Mouse (Mus musculus) kidney, postnatal 0 days (tissue): ENCODE data around the gene Slc35f5. TPM values are rescaled to one million over a fixed set of nuclear protein-coding genes. Genes with fewer than 3 reads are reported as not detected.
A peak's percentile ranks its signal among the peaks of the same experiment; 100 is the strongest.

Source experiments
- ATAC-seq: fragments of 200-750 bp; cut with Nextera tagmentation; replicated peaks from 2 replicates; pipeline ENCODE4 v1.8.0; 2017; ENCODE audit warnings: low read depth, moderate number of reproducible peaks, moderate TSS enrichment, moderate library complexity; ENCODE audit not compliant: low FRiP score
- DNase-seq: peaks from one replicate; pipeline ENCODE4 v3.0.0-alpha.2; 2016; ENCODE audit warnings: low spot score
- H3K27ac ChIP-seq: fragments of 300-500 bp; sonication (generic); 2 replicates; pipeline ENCODE4 v1.5.1; 2014; ENCODE audit warnings: mild to moderate bottlenecking
- H3K27me3 ChIP-seq: fragments of 300-500 bp; sonication (generic); 2 replicates; pipeline ENCODE4 v1.6.1; 2014; ENCODE audit warnings: low read length, mixed read lengths; ENCODE audit not compliant: insufficient read depth
- H3K36me3 ChIP-seq: fragments of 300-500 bp; sonication (generic); 2 replicates; pipeline ENCODE4 v1.6.1; 2014; ENCODE audit warnings: low read length, mixed read lengths; ENCODE audit not compliant: insufficient read depth
- H3K4me1 ChIP-seq: fragments of 300-500 bp; sonication (generic); replicated peaks from 2 replicates; pipeline ENCODE4 v1.6.1; 2014; ENCODE audit warnings: antibody characterized with exemption, low read length, mixed read lengths; ENCODE audit not compliant: insufficient read depth
- H3K4me2 ChIP-seq: fragments of 300-500 bp; sonication (generic); 2 replicates; pipeline ENCODE4 v1.6.1; 2014; ENCODE audit warnings: mild to moderate bottlenecking, low read length, moderate library complexity, mixed read lengths
- H3K4me3 ChIP-seq: fragments of 300-500 bp; sonication (generic); replicated peaks from 2 replicates; pipeline ENCODE4 v1.5.1; 2014; ENCODE audit warnings: low read depth, low read length
- H3K9ac ChIP-seq: fragments of 300-500 bp; sonication (generic); 2 replicates; pipeline ENCODE4 v1.6.1; 2014; ENCODE audit warnings: low read depth, low read length
- H3K9me3 ChIP-seq: fragments of 300-500 bp; sonication (generic); replicated peaks from 2 replicates; pipeline ENCODE4 v1.6.1; 2016; ENCODE audit warnings: low read length, inconsistent platforms, mixed read lengths
- CTCF ChIP-seq: IDR thresholded peaks from 2 replicates; pipeline ENCODE4 v1.5.1; 2016; ENCODE audit warnings: antibody characterized with exemption, low read depth, mild to moderate bottlenecking, moderate library complexity
- WGBS: fragments of 180-500 bp; shearing (Covaris S2); extraction: QIAGEN DNeasy Blood & Tissue Kit; methylation state at CpG from one replicate; pipeline ENCODE4 v1.1.7; 2014; 5-methylcytosine and 5-hydroxymethylcytosine counted together
- polyA plus RNA-seq: library from polyadenylated mRNA; unstranded; fragments of >200 nt; fragmentation: Nextera tagmentation; extraction: Ambion mirVana; gene quantifications from 2 replicates; pipeline ENCODE4 v1.2.1, GENCODE M21; 2015

The Slc35f5 gene
- polyA plus RNA-seq, 1 experiment from 2014 or later = 73.6 TPM

GRCm38 (mm10) chr1:125561841-125562240 is 1.4 kb downstream of the Slc35f5 start:
- H3K27me3 ChIP-seq = no peaks in the 10 kb centered on the region
- no peak for TF ChIP-seq CTCF

GRCm38 (mm10) chr1:125568126-125568525 is 7.7 kb downstream of the Slc35f5 start:
- Histone ChIP-seq H3K9me3 (no peaks in the 10 kb centered on the region), H3K4me2 (no peak overlapping the region), H3K4me3 (no peak overlapping the region), H3K27ac (no peak overlapping the region), H3K4me1 (no peaks in the 10 kb centered on the region), H3K9ac (no peak overlapping the region), H3K36me3 (peaks cover 49% of the 10 kb centered on the region), H3K27me3 (no peaks in the 10 kb centered on the region)
- TF ChIP-seq CTCF = no peak
- DNase-seq = no peak
- 71% methylated on average over 4 of the region's 4 CpGs for WGBS
- ATAC-seq = no peak

More at GRCm38 (mm10) chr1:125561841-125562240, 1.4 kb downstream of the Slc35f5 start:
- Histone ChIP-seq H3K4me2 (peak overlapping the region; percentile 67), H3K4me3 (peak overlapping the region; percentile 84), H3K27ac (peak overlapping the region; percentile 98; the same call in 1 of the 2 replicates), H3K4me1 (no peaks in the 10 kb centered on the region), H3K9ac (peak overlapping the region; percentile 92; the same call in 1 of the 2 replicates), H3K36me3 (0 out of 2 replicates have a peak, but pooled peaks cover 15% of the 10 kb centered on the region), H3K9me3 (no peaks in the 10 kb centered on the region)
- 73% methylated on average over 4 of the region's 4 CpGs for WGBS
- ATAC-seq (no peak), DNase-seq (no peak)

GRCm38 (mm10) chr1:125574219-125574618 is 13.8 kb downstream of the Slc35f5 start:
- Histone ChIP-seq H3K4me2 (no peak overlapping the region), H3K4me1 (no peaks in the 10 kb centered on the region), H3K4me3 (no peak overlapping the region), H3K36me3 (peaks cover 62% of the 10 kb centered on the region), H3K9ac (no peak overlapping the region), H3K27ac (no peak overlapping the region), H3K9me3 (no peaks in the 10 kb centered on the region), H3K27me3 (no peaks in the 10 kb centered on the region)
- ATAC-seq = no peak
- WGBS = 74% methylated on average over 2 of the region's 2 CpGs
- peak; percentile 67 for TF ChIP-seq CTCF
- peak; percentile 14 for DNase-seq

- Histone ChIP-seq H3K9ac (no peak overlapping the region), H3K36me3 (peaks cover 59% of the 10 kb centered on the region), H3K4me1 (no peaks in the 10 kb centered on the region), H3K27ac (no peak overlapping the region), H3K27me3 (no peaks in the 10 kb centered on the region), H3K4me2 (no peak overlapping the region), H3K9me3 (no peaks in the 10 kb centered on the region), H3K4me3 (no peak overlapping the region)
- ATAC-seq = no peak
- WGBS = 88% methylated on average over 10 of the region's 10 CpGs
- no peak for TF ChIP-seq CTCF
- DNase-seq = no peak
Measured at GRCm38 (mm10) chr1:125575458-125576114, 15.2 kb downstream of the Slc35f5 start.

- DNase-seq (no peak), ATAC-seq (no peak)
- Histone ChIP-seq H3K27me3 (no peaks in the 10 kb centered on the region), H3K27ac (no peak overlapping the region), H3K36me3 (peaks cover 56% of the 10 kb centered on the region), H3K9me3 (no peaks in the 10 kb centered on the region), H3K9ac (no peak overlapping the region), H3K4me3 (no peak overlapping the region), H3K4me2 (no peak overlapping the region), H3K4me1 (no peaks in the 10 kb centered on the region)
- TF ChIP-seq CTCF = no peak
Measured at GRCm38 (mm10) chr1:125576965-125577364, 16.6 kb downstream of the Slc35f5 start.

GRCm38 (mm10) chr1:125578091-125578490 is 17.7 kb downstream of the Slc35f5 start:
- Histone ChIP-seq H3K27me3 (no peaks in the 10 kb centered on the region), H3K4me3 (no peak overlapping the region), H3K36me3 (peaks cover 46% of the 10 kb centered on the region), H3K9ac (no peak overlapping the region), H3K27ac (no peak overlapping the region), H3K4me1 (no peaks in the 10 kb centered on the region), H3K4me2 (no peak overlapping the region), H3K9me3 (no peaks in the 10 kb centered on the region)
- no peak for TF ChIP-seq CTCF
- ATAC-seq (no peak), DNase-seq (no peak)
- WGBS = 80% methylated on average over 1 of the region's 1 CpGs
